Mouse (Mus musculus) small intestine, adult 2 months (tissue): ENCODE measurements around the gene Ublcp1.

ENCODE experiments used
- CTCF ChIP-seq: fragments of 200-500 bp; IDR thresholded peaks from 2 replicates; pipeline ENCODE4 v1.5.1; 2012; ENCODE audit warnings: low read depth, mild to moderate bottlenecking, control low read depth, inconsistent platforms, low read length, moderate library complexity, mixed read lengths; ENCODE audit not compliant: insufficient replicate concordance, insufficient read length; ENCODE audit errors: extremely low read depth
- POLR2A ChIP-seq: fragments of 200-500 bp; IDR thresholded peaks from 2 replicates; pipeline ENCODE4 v1.6.1; 2012; ENCODE audit warnings: low read depth, mild to moderate bottlenecking, control low read depth, inconsistent platforms, low read length, moderate library complexity

GRCm38 (mm10) chr11:44501477-44501876 is 31.2 kb upstream of the Ublcp1 start:
- TF ChIP-seq POLR2A: no peak
- no peak for TF ChIP-seq CTCF
